Mouse (Mus musculus) stomach, postnatal 0 days (tissue): ENCODE measurements around the gene Lrrc2. TPM values are rescaled to one million over a fixed set of nuclear protein-coding genes. Genes with fewer than 3 reads are reported as not detected.

Source experiments
- ATAC-seq: fragments of 200-750 bp; cut with Nextera tagmentation; 2 replicates; pipeline ENCODE4 v1.8.0; 2017; ENCODE audit not compliant: low FRiP score, low TSS enrichment
- DNase-seq: peaks from one replicate; pipeline ENCODE4 v3.0.0-alpha.2; 2016; ENCODE audit warnings: low spot score
- H3K27ac ChIP-seq: fragments of 300-500 bp; sonication (generic); replicated peaks from 2 replicates; pipeline ENCODE4 v1.5.1; 2014; ENCODE audit warnings: mild to moderate bottlenecking, control low read depth
- H3K27me3 ChIP-seq: fragments of 300-500 bp; sonication (generic); 2 replicates; pipeline ENCODE4 v1.6.1; 2014; ENCODE audit warnings: low read length; ENCODE audit not compliant: control insufficient read depth, insufficient read depth
- H3K36me3 ChIP-seq: fragments of 300-500 bp; sonication (generic); 2 replicates; pipeline ENCODE4 v1.6.1; 2014; ENCODE audit warnings: low read length, mixed read lengths; ENCODE audit not compliant: control insufficient read depth, insufficient read depth
- H3K4me1 ChIP-seq: fragments of 300-500 bp; sonication (generic); replicated peaks from 2 replicates; pipeline ENCODE4 v1.6.1; 2014; ENCODE audit warnings: antibody characterized with exemption; ENCODE audit not compliant: control insufficient read depth, insufficient read depth
- H3K4me2 ChIP-seq: fragments of 300-500 bp; sonication (generic); replicated peaks from 2 replicates; pipeline ENCODE4 v1.6.1; 2014; ENCODE audit warnings: low read depth, mild to moderate bottlenecking, control low read depth, moderate library complexity
- H3K4me3 ChIP-seq: fragments of 300-500 bp; sonication (generic); 2 replicates; pipeline ENCODE4 v1.5.1; 2014; ENCODE audit warnings: low read depth, low read length, control low read depth
- H3K9ac ChIP-seq: fragments of 300-500 bp; sonication (generic); 2 replicates; pipeline ENCODE4 v1.6.1; 2014; ENCODE audit warnings: mild to moderate bottlenecking, low read length, control low read depth, mixed read lengths
- H3K9me3 ChIP-seq: fragments of 300-500 bp; sonication (generic); 2 replicates; pipeline ENCODE4 v1.6.1; 2016; ENCODE audit warnings: low read length; ENCODE audit not compliant: control insufficient read depth
- CTCF ChIP-seq: IDR thresholded peaks from 2 replicates; pipeline ENCODE4 v1.5.1; 2016; ENCODE audit warnings: antibody characterized with exemption, low read depth, mild to moderate bottlenecking, moderate library complexity
- EP300 ChIP-seq: optimal IDR thresholded peaks from 2 replicates; pipeline ENCODE3; 2016; ENCODE audit warnings: antibody characterized with exemption
- WGBS: fragments of 180-500 bp; shearing (Covaris S2); extraction: QIAGEN DNeasy Blood & Tissue Kit; methylation state at CpG from one replicate; pipeline ENCODE4 v1.1.7; 2014; 5-methylcytosine and 5-hydroxymethylcytosine counted together
- polyA plus RNA-seq: library from polyadenylated mRNA; unstranded; fragments of >200 nt; fragmentation: Nextera tagmentation; extraction: Ambion mirVana; gene quantifications from 2 replicates; pipeline ENCODE4 v1.2.1, GENCODE M21; 2015

Lrrc2 gene
- polyA plus RNA-seq, 1 experiment from 2014 or later = 0.08 TPM

- DNase-seq = no peak
- no peaks in the 10 kb centered on the region for H3K4me1 ChIP-seq
- H3K9ac ChIP-seq = no peak overlapping the region
- H3K27me3 ChIP-seq = peaks cover 5% of the 10 kb centered on the region; the same call in 1 of the 2 replicates
- TF ChIP-seq EP300 = no peak
- no peak for TF ChIP-seq CTCF
- no peak for ATAC-seq
- H3K36me3 ChIP-seq = no peaks in the 10 kb centered on the region
- no peak overlapping the region for H3K27ac ChIP-seq
- H3K9me3 ChIP-seq = no peaks in the 10 kb centered on the region
- H3K4me3 ChIP-seq = no peak overlapping the region
- H3K4me2 ChIP-seq = no peak overlapping the region
- 39% methylated on average over 20 of the region's 20 CpGs for WGBS
These were observed 4.7 kb upstream of the Lrrc2 start for GRCm38 (mm10) chr9:110946548-110947044.

GRCm38 (mm10) chr9:110947261-110947661 is 4.1 kb upstream of the Lrrc2 start:
- Histone ChIP-seq H3K9ac (no peak overlapping the region), H3K36me3 (no peaks in the 10 kb centered on the region), H3K4me3 (no peak overlapping the region), H3K27ac (no peak overlapping the region), H3K27me3 (peaks cover 5% of the 10 kb centered on the region; the same call in 1 of the 2 replicates), H3K9me3 (no peaks in the 10 kb centered on the region), H3K4me2 (no peak overlapping the region), H3K4me1 (no peaks in the 10 kb centered on the region)
- ATAC-seq = no peak
- 26% methylated on average over 6 of the region's 6 CpGs for WGBS
- TF ChIP-seq CTCF = no peak
- no peak for TF ChIP-seq EP300
- DNase-seq = no peak

- no peak for TF ChIP-seq CTCF
- TF ChIP-seq EP300 = no peak
- ATAC-seq = no peak
These were observed 3.4 kb upstream of the Lrrc2 start for GRCm38 (mm10) chr9:110947900-110948299.

GRCm38 (mm10) chr9:110948813-110949310 is 2.5 kb upstream of the Lrrc2 start:
- no peak for TF ChIP-seq CTCF
- no peak for TF ChIP-seq EP300
- H3K4me2 ChIP-seq = no peak overlapping the region
- no peaks in the 10 kb centered on the region for H3K36me3 ChIP-seq
- H3K4me1 ChIP-seq = no peaks in the 10 kb centered on the region; the same call in 1 of the 2 replicates
- H3K9me3 ChIP-seq = no peaks in the 10 kb centered on the region
- H3K4me3 ChIP-seq = no peak overlapping the region
- no peak overlapping the region for H3K27ac ChIP-seq
- WGBS = 50% methylated on average over 8 of the region's 8 CpGs
- ATAC-seq = no peak
- no peak for DNase-seq
- H3K9ac ChIP-seq = no peak overlapping the region
- H3K27me3 ChIP-seq = peaks cover 5% of the 10 kb centered on the region; the same call in 1 of the 2 replicates

More at GRCm38 (mm10) chr9:110947900-110948299, 3.4 kb upstream of the Lrrc2 start:
- Histone ChIP-seq H3K4me1 (no peaks in the 10 kb centered on the region), H3K9me3 (no peaks in the 10 kb centered on the region), H3K9ac (no peak overlapping the region), H3K27me3 (peaks cover 5% of the 10 kb centered on the region; the same call in 1 of the 2 replicates), H3K4me2 (no peak overlapping the region), H3K4me3 (no peak overlapping the region), H3K27ac (no peak overlapping the region), H3K36me3 (no peaks in the 10 kb centered on the region)
- WGBS = 58% methylated on average over 6 of the region's 6 CpGs
- no peak for DNase-seq

- ATAC-seq = no peak
- Histone ChIP-seq H3K27me3 (peaks cover 5% of the 10 kb centered on the region; the same call in 1 of the 2 replicates), H3K36me3 (no peaks in the 10 kb centered on the region), H3K9me3 (no peaks in the 10 kb centered on the region), H3K4me2 (no peak overlapping the region), H3K4me1 (no peaks in the 10 kb centered on the region; the same call in 1 of the 2 replicates), H3K27ac (no peak overlapping the region), H3K9ac (no peak overlapping the region), H3K4me3 (no peak overlapping the region)
- 93% methylated on average over 3 of the region's 3 CpGs for WGBS
- no peak for DNase-seq
- TF ChIP-seq CTCF = no peak
- TF ChIP-seq EP300 = no peak
These were observed 1.2 kb upstream of the Lrrc2 start for GRCm38 (mm10) chr9:110950109-110950508.

- H3K36me3 ChIP-seq = no peaks in the 10 kb centered on the region
- H3K4me3 ChIP-seq = no peak overlapping the region
- H3K4me1 ChIP-seq = no peaks in the 10 kb centered on the region; the same call in 1 of the 2 replicates
- no peak for DNase-seq
- no peaks in the 10 kb centered on the region for H3K9me3 ChIP-seq
- no peak for TF ChIP-seq EP300
- TF ChIP-seq CTCF = no peak
- H3K4me2 ChIP-seq = no peak overlapping the region
- H3K27ac ChIP-seq = no peak overlapping the region
- 91% methylated on average over 13 of the region's 13 CpGs for WGBS
- no peak overlapping the region for H3K9ac ChIP-seq
- no peaks in the 10 kb centered on the region for H3K27me3 ChIP-seq
- ATAC-seq = no peak
These were observed 521 bp downstream of the Lrrc2 start for GRCm38 (mm10) chr9:110951866-110952265.
